Mouse (Mus musculus): ENCODE results near the gene B2m.

The B2m gene

GRCm38 (mm10) chr2:122191849-122192248 is 44.4 kb downstream of the B2m start:
- in situ Hi-C loops (cut with MboI, MseI), result no loop called here

GRCm38 (mm10) chr2:122194509-122194929 is 47.0 kb downstream of the B2m start:
- in situ Hi-C loops (cut with MboI, MseI), result no loop called here

GRCm38 (mm10) chr2:122201501-122201900 is 54.0 kb downstream of the B2m start:
- in situ Hi-C loops (cut with MboI, MseI), result no loop called here

Data from T-helper 1 cell (primary cell).